Mouse (Mus musculus) regulatory T cell (primary cell): ENCODE measurements at regions not wholly inside any gene's neighbourhood (a gene's known extent, or its start where the extent isn't known, plus 50 kb on each side); places are given as distances from the start of the nearest gene placed in this dataset.

Experiments used
- in situ Hi-C: fragments of 300-600 bp; cut with MboI, MseI; formaldehyde crosslinking; loops from one replicate; pipeline ENCODE4 v1.15.1; 2025; ENCODE audit warnings: high pct_unique_total_duplicates

- in situ Hi-C loops, result no loop called here
Measured at GRCm38 (mm10) chr15:33759496-33759895, 598.2 kb downstream of the 9430069I07Rik start.

- in situ Hi-C loops, result no loop called here
Measured at GRCm38 (mm10) chr15:33758771-33759170, 598.9 kb downstream of the 9430069I07Rik start.
